In genomic region chr5:130192356-130192944, GRCm38 (mm10) we compare ENCODE assay signal across 17 mouse cellular contexts. TPM values are rescaled to one million over a fixed set of nuclear protein-coding genes. Genes with fewer than 3 reads are reported as not detected.
DNase-seq lines count a peak whose midpoint lies in the region; ATAC-seq and TF ChIP-seq lines count a peak whose summit lies in the region.
"Had no signal": no experiment of that assay in that cellular context is flagged by ENCODE, and none has a peak within 500 bp of the region (broad histone marks: within the 10 kb centered on the region; RNA-seq: fewer than 3 reads in every experiment).

No protein-coding gene starts in this region.

- H3K4me3 ChIP-seq in heart, embryonic 13.5 days = no peak overlapping the region
- H3K4me3 ChIP-seq in kidney, embryonic 15.5 days (replicated peaks) = no peak overlapping the region
- H3K4me3 ChIP-seq in kidney, postnatal 0 days (replicated peaks; ENCODE audit: low read depth, low read length) = no peak overlapping the region
- H3K4me3 ChIP-seq: forebrain, embryonic 15.5 days; heart, adult 2 months; midbrain, embryonic 13.5 days had no signal

- no peak for DNase-seq in heart, postnatal 4 days
- no peak for DNase-seq in kidney, adult 18-20 months
- DNase-seq in kidney, postnatal 0 days (ENCODE audit: low spot score) = peak; percentile 31
- peak; percentile 82 for DNase-seq in lung, postnatal 36 days
- DNase-seq in cerebellum, postnatal 14 days = no peak
- DNase-seq in thymus, postnatal 25 days = no peak
- DNase-seq: adrenal gland, postnatal 10 days; cerebellum, adult 11-12 months; heart, adult 2 months; layer of hippocampus, postnatal 36 days; liver; right cerebral cortex, adult 18-20 months had no signal

- peaks cover 84% of the 10 kb centered on the region for H3K36me3 ChIP-seq in heart, embryonic 13.5 days
- H3K36me3 ChIP-seq in kidney, embryonic 15.5 days = peaks cover 83% of the 10 kb centered on the region
- H3K36me3 ChIP-seq in kidney, postnatal 0 days (ENCODE audit: insufficient read depth, low read length) = peaks cover 40% of the 10 kb centered on the region

- H3K4me2 ChIP-seq in heart, embryonic 13.5 days = no peak overlapping the region
- H3K4me2 ChIP-seq in kidney, embryonic 15.5 days = no peak overlapping the region
- no peak overlapping the region for H3K4me2 ChIP-seq in kidney, postnatal 0 days (ENCODE audit: low read length)
- H3K4me2 ChIP-seq: forebrain, embryonic 15.5 days; midbrain, embryonic 13.5 days had no signal

- H3K27me3 ChIP-seq in heart, embryonic 13.5 days (replicated peaks) = no peaks in the 10 kb centered on the region
- H3K27me3 ChIP-seq in kidney, embryonic 15.5 days = no peaks in the 10 kb centered on the region
- no peaks in the 10 kb centered on the region for H3K27me3 ChIP-seq in kidney, postnatal 0 days (ENCODE audit: insufficient read depth, low read length)
- H3K27me3 ChIP-seq: forebrain, embryonic 15.5 days; midbrain, embryonic 13.5 days had no signal

- peaks cover 37% of the 10 kb centered on the region for H3K4me1 ChIP-seq in heart, embryonic 13.5 days
- peaks cover 5% of the 10 kb centered on the region; the same call in 1 of the 2 replicates for H3K4me1 ChIP-seq in kidney, embryonic 15.5 days
- H3K4me1 ChIP-seq in kidney, postnatal 0 days (replicated peaks; ENCODE audit: insufficient read depth, low read length) = no peaks in the 10 kb centered on the region

- no peaks in the 10 kb centered on the region for H3K9me3 ChIP-seq in heart, embryonic 13.5 days
- no peaks in the 10 kb centered on the region for H3K9me3 ChIP-seq in kidney, embryonic 15.5 days (replicated peaks)
- H3K9me3 ChIP-seq in kidney, postnatal 0 days (replicated peaks; ENCODE audit: low read length) = no peaks in the 10 kb centered on the region
- H3K9me3 ChIP-seq: forebrain, embryonic 15.5 days; midbrain, embryonic 13.5 days had no signal

- peak overlapping the region; percentile 61 for H3K27ac ChIP-seq in heart, embryonic 13.5 days (replicated peaks)
- peak overlapping the region; percentile 49 for H3K27ac ChIP-seq in kidney, embryonic 15.5 days
- peak overlapping the region; percentile 60; the same call in 1 of the 2 replicates for H3K27ac ChIP-seq in kidney, postnatal 0 days
- H3K27ac ChIP-seq: forebrain, embryonic 15.5 days; heart, adult 2 months; midbrain, embryonic 13.5 days had no signal

- no peak for ATAC-seq in heart, embryonic 13.5 days (ENCODE audit: extremely low read depth, insufficient number of reproducible peaks, low FRiP score, low TSS enrichment)
- peak; percentile 29; the same call in 1 of the 2 replicates for ATAC-seq in kidney, embryonic 15.5 days (replicated peaks; ENCODE audit: low FRiP score)
- ATAC-seq in kidney, postnatal 0 days (replicated peaks; ENCODE audit: low FRiP score, low read depth) = no peak
- ATAC-seq: forebrain, embryonic 15.5 days; inflammation-experienced regulatory T-cells, adult 6 months; midbrain, embryonic 13.5 days had no signal

- H3K9ac ChIP-seq in heart, embryonic 13.5 days = 0 out of 2 replicates have a peak overlapping the region, but pooled peaks have one; percentile 2
- H3K9ac ChIP-seq in kidney, embryonic 15.5 days = no peak overlapping the region
- no peak overlapping the region for H3K9ac ChIP-seq in kidney, postnatal 0 days (ENCODE audit: low read depth, low read length)
- H3K9ac ChIP-seq: forebrain, embryonic 15.5 days; midbrain, embryonic 13.5 days had no signal

- TF ChIP-seq CTCF in kidney, postnatal 0 days (IDR thresholded peaks at IDR 0.05; ENCODE audit: low read depth) = no peak

- WGBS in heart, embryonic 13.5 days = 45% methylated on average over 2 of the region's 2 CpGs
- 67% methylated on average over 2 of the region's 2 CpGs for WGBS in kidney, embryonic 15.5 days
- 58% methylated on average over 2 of the region's 2 CpGs for whole genome bisulfite sequencing in kidney, postnatal 0 days

RNA-seq across cellular contexts. Expression of gene Rabgef1, which starts 20.9 kb away (rescaled TPM):
- polyA plus RNA-seq in heart, embryonic 13.5 days (2015; fragmentation: Nextera tagmentation; extraction: Ambion mirVana) = 18.3 and 19.9 TPM in 2 replicates
- 10 to 100 TPM; 19.4 to 23.5 TPM for total RNA-seq in heart, postnatal 4 days (2021)
- 30.0 and 32.1 TPM in 2 replicates for polyA plus RNA-seq in kidney, embryonic 15.5 days (2015; fragmentation: Nextera tagmentation; extraction: Ambion mirVana)
- 28.1 and 31.8 TPM in 2 replicates for polyA plus RNA-seq in kidney, postnatal 0 days (2015; fragmentation: Nextera tagmentation; extraction: Ambion mirVana)

RNA-seq across cellular contexts. Expression of gene Tmem248, which starts 24.4 kb away (rescaled TPM):
- polyA plus RNA-seq in heart, embryonic 13.5 days (2015; fragmentation: Nextera tagmentation; extraction: Ambion mirVana) = 24.7 and 33.5 TPM in 2 replicates
- 10 to 100 TPM; 39.1 to 40.9 TPM for total RNA-seq in heart, postnatal 4 days (2021)
- polyA plus RNA-seq in kidney, embryonic 15.5 days (2015; fragmentation: Nextera tagmentation; extraction: Ambion mirVana) = 33.6 and 34.6 TPM in 2 replicates
- polyA plus RNA-seq in kidney, postnatal 0 days (2015; fragmentation: Nextera tagmentation; extraction: Ambion mirVana) = 33.6 and 41.1 TPM in 2 replicates

RNA-seq across cellular contexts. Expression of gene Kctd7, which starts 47.8 kb away (rescaled TPM):
- polyA plus RNA-seq in heart, embryonic 13.5 days (2015; fragmentation: Nextera tagmentation; extraction: Ambion mirVana) = 4.0 and 4.6 TPM in 2 replicates
- 1 to 10 TPM; 4.4 to 4.6 TPM for total RNA-seq in heart, postnatal 4 days (2021)
- polyA plus RNA-seq in kidney, embryonic 15.5 days (2015; fragmentation: Nextera tagmentation; extraction: Ambion mirVana) = 4.7 and 5.0 TPM in 2 replicates
- polyA plus RNA-seq in kidney, postnatal 0 days (2015; fragmentation: Nextera tagmentation; extraction: Ambion mirVana) = 4.0 and 4.2 TPM in 2 replicates

Comparison
In these comparisons a context has a peak if more than half of its experiments do, and no peak if none do; other contexts are left out.
1. DNase-seq: peak in kidney, postnatal 0 days (single experiment) and lung, postnatal 36 days (single experiment); none in heart, postnatal 4 days (single experiment), kidney, adult 18-20 months (single experiment), cerebellum, postnatal 14 days (0 of 2) and thymus, postnatal 25 days (single experiment).
2. Peak in every context shown above with its lines, with median percentiles within 50 percentile points of each other: H3K27ac ChIP-seq.